Mouse (Mus musculus) neural tube, postnatal 0 days (tissue): ENCODE results near the gene Fitm2. TPM values are rescaled to one million over a fixed set of nuclear protein-coding genes. Genes with fewer than 3 reads are reported as not detected.

ENCODE experiments used
- polyA plus RNA-seq: library from polyadenylated mRNA; unstranded; fragments of >200 nt; fragmentation: Nextera tagmentation; extraction: Ambion mirVana; gene quantifications from 2 replicates; pipeline ENCODE4 v1.2.1, GENCODE M21; 2015

Fitm2 gene
- 16.7 and 17.4 TPM in 2 replicates for polyA plus RNA-seq

DNA sequence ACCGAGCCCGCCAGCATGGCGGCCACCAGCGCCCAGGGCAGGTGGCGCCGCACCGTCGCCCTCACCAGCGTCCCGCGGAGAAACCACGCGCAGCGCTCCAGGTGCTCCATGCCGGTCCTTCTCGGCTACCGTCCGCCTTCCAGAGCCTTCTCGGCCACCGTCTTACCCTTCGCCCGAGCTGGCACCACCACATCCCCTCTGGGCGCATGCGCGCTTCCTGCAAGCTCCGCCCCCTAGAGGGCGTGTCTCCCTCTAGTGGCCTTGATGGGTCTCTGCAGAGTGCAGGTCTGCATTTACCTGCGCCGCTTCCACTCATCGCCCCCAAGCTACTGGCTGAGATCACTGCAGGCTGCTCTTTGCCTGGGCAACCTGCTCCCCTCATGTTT lies at the start of gene Fitm2:
Fitm2 (minus strand) TSS at position 164 of the 386 bp plus-strand sequence.

GRCm38 (mm10) chr2:163506300-163507004 lies 34.0 kb upstream of the Fitm2 start, which contains the start of gene Hnf4a:
Gene Hnf4a, plus strand, starts transcription at chr2:163506808.

DNA sequence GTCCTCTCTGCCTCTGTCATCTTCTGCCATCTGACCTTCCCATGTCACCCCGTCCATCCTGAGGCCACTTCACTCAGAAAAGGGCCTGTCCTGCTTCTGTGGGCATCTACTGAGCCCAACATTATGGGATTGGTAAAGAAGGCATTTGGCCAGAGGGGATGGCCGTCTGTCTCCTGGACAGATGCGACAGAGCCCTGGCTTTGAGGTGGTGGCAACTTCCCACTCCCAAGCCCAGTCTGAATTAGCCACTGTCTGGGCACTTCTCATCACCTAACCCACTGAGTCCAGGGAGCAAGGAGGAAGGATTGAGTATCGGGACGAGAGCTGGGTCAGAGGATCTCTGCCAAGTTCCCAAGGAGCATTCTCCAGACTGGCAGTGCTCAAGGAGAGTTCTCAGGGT lies 19.6 kb upstream of the Fitm2 start, which contains the start of gene R3hdml:
R3hdml (plus strand) TSS at position 301 of the 400 bp plus-strand sequence.

GRCm38 (mm10) chr2:163438246-163438618 lies 34.2 kb downstream of the Fitm2 start, which contains the start of gene Gdap1l1:
Gene Gdap1l1, plus strand, starts transcription at chr2:163438476.

DNA sequence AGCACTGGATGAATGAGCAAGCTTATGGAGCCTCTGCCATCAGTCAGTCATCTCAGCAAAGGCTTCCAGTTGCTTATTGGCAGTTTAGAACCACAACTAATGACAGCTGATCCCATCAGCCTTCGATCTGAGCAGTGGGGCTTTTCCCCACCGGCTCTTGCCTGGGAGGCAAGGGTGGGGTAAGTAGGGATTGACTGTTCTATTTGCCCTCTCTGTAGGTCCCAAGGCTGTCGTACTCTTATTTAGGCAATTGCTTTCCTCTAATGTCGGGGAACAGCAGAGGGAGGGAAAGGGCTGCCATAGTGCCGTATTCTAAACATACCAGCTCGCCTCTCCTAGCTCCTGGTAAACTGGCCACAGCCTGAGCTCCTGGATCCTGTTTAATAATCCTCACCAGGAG lies 47.8 kb downstream of the Fitm2 start, which contains the start of gene Oser1:
Oser1 (minus strand) TSS at position 101 of the 400 bp plus-strand sequence.

Other genes starting within 250 kb of the Fitm2 start
- gene Jph2, start 74.6 kb downstream of the Fitm2 start, polyA plus RNA-seq, result 0.89 and 1.0 TPM in 2 replicates
- 56.9 and 58.7 TPM in 2 replicates for gene Oser1, start 47.9 kb downstream of the Fitm2 start, polyA plus RNA-seq
- gene Gdap1l1, start 34.2 kb downstream of the Fitm2 start, polyA plus RNA-seq, result 108 and 123 TPM in 2 replicates
- gene R3hdml, start 19.7 kb upstream of the Fitm2 start, polyA plus RNA-seq, result 0.28 and 0.42 TPM in 2 replicates
- gene Hnf4a, start 34.2 kb upstream of the Fitm2 start, polyA plus RNA-seq, result not detected in 2 replicates
- gene Ttpal, start 129.7 kb upstream of the Fitm2 start, polyA plus RNA-seq, result 23.2 and 25.6 TPM in 2 replicates
- gene Serinc3, start 172.5 kb upstream of the Fitm2 start, polyA plus RNA-seq, result 36.4 and 38.8 TPM in 2 replicates
- gene Pkig, start 185.8 kb upstream of the Fitm2 start, polyA plus RNA-seq, result 111 and 132 TPM in 2 replicates